Mouse (Mus musculus): ENCODE results near the gene Mfsd13b. TPM values are rescaled to one million over a fixed set of nuclear protein-coding genes. Genes with fewer than 3 reads are reported as not detected.

Gene Mfsd13b
- polyA plus RNA-seq, 1 experiment from 2014 or later = 0.11 TPM

DNA sequence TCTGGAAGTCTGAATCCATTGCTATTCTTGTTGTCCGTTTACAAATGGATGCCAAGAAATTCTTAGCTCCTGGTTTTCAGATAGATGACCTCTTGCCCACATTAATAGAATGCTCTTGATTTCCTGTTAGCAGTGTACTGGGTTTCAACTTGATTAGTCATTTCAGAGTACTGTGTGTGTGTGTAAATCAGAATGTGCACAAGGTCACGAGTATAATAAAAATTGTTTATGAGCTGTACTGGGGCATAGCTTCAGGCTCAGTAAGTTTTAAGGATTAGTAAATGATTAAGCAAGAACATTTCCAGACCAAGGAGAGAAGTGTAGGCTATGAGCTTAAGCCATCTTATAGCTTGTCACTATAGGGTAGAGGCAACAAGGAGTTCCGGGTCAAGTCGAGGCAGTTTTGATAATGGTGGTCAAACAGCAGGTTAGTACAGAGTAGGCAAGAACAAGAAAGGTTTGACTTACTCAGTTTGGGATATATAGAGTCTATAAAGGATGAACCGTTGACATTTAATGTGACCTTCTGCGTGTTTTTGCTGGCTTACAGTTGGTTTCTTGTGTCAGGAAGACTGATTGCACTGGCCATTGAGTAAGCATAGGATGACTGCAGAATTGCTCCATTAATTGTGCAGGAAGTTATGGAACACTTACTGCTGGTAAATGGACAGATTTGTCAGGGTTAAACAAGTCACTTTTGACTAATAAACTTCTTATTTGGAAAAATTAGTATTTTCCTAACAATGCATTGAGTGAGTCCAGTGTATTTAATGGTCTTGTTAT lies 63.6 kb downstream of the Mfsd13b start:
- Histone ChIP-seq H3K27me3 (replicated peaks; ENCODE audit: insufficient read depth, low read length) (no peaks in the 10 kb centered on the region), H3K9me3 (ENCODE audit: low read length) (no peaks in the 10 kb centered on the region), H3K36me3 (ENCODE audit: insufficient read depth, low read length) (no peaks in the 10 kb centered on the region), H3K4me1 (ENCODE audit: insufficient read depth, low read depth, low read length) (peaks cover 11% of the 10 kb centered on the region; the same call in 1 of the 2 replicates), H3K9ac (replicated peaks; ENCODE audit: low read depth) (no peak overlapping the region), H3K4me3 (ENCODE audit: low read depth, low read length) (no peak overlapping the region), H3K27ac (ENCODE audit: low read length) (no peak overlapping the region), H3K4me2 (replicated peaks; ENCODE audit: low read depth, low read length) (no peak overlapping the region)
- 69% methylated on average over 6 of the region's 6 CpGs for WGBS
- no peak; the same call in 1 of the 2 replicates for ATAC-seq
- peak; percentile 29 for DNase-seq (ENCODE audit: low spot score)
- TF ChIP-seq CTCF (IDR thresholded peaks at IDR 0.05) = no peak
- no peak for TF ChIP-seq EP300 (IDR thresholded peaks at IDR 0.05)

DNA sequence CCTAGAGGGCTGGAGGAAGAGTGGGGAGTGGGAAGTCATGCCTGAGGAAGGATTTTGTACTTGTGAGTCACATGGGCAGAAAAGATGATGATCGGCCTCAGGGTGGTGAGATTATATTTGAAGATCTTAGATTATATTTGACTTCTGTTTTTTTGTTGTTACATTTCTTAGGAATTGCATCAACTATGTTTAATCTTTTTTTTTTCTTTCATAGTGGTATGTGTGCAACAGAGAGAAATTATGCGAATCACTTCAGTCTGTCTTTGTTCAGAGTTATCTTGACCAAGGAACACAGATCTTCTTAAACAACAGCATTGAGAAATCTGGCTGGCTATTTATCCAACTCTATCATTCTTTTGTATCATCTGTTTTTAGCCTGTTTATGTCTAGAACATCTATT lies 65.3 kb downstream of the Mfsd13b start:
- Histone ChIP-seq H3K27ac (ENCODE audit: low read length) (no peak overlapping the region), H3K4me1 (ENCODE audit: insufficient read depth, low read depth, low read length) (peaks cover 7% of the 10 kb centered on the region), H3K27me3 (replicated peaks; ENCODE audit: insufficient read depth, low read length) (no peaks in the 10 kb centered on the region), H3K9me3 (ENCODE audit: low read length) (no peaks in the 10 kb centered on the region), H3K4me2 (replicated peaks; ENCODE audit: low read depth, low read length) (no peak overlapping the region), H3K9ac (replicated peaks; ENCODE audit: low read depth) (no peak overlapping the region), H3K36me3 (ENCODE audit: insufficient read depth, low read length) (no peaks in the 10 kb centered on the region), H3K4me3 (ENCODE audit: low read depth, low read length) (no peak overlapping the region)
- TF ChIP-seq EP300 (IDR thresholded peaks at IDR 0.05) = no peak
- TF ChIP-seq CTCF (IDR thresholded peaks at IDR 0.05) = no peak
- no peak for DNase-seq (ENCODE audit: low spot score)
- ATAC-seq = no peak
- WGBS = 79% methylated on average over 2 of the region's 2 CpGs

- no peaks in the 10 kb centered on the region for H3K27me3 ChIP-seq (replicated peaks; ENCODE audit: insufficient read depth, low read length)
- ATAC-seq (peak; percentile 88), DNase-seq (ENCODE audit: low spot score) (peak; percentile 79)
- H3K4me2 ChIP-seq (replicated peaks; ENCODE audit: low read depth, low read length) = no peak overlapping the region
- peaks cover 3% of the 10 kb centered on the region; the same call in 1 of the 2 replicates for H3K36me3 ChIP-seq (ENCODE audit: insufficient read depth, low read length)
- H3K9me3 ChIP-seq (ENCODE audit: low read length) = no peaks in the 10 kb centered on the region
- H3K4me3 ChIP-seq (ENCODE audit: low read depth, low read length) = no peak overlapping the region
- 57% methylated on average over 4 of the region's 4 CpGs for WGBS
- TF ChIP-seq EP300 (IDR thresholded peaks at IDR 0.05) = no peak
- no peak overlapping the region for H3K9ac ChIP-seq (replicated peaks; ENCODE audit: low read depth)
- no peaks in the 10 kb centered on the region; the same call in 1 of the 2 replicates for H3K4me1 ChIP-seq (ENCODE audit: insufficient read depth, low read depth, low read length)
- no peak overlapping the region for H3K27ac ChIP-seq (ENCODE audit: low read length)
Observed at GRCm38 (mm10) chr7:121053071-121053470, 70.8 kb downstream of the Mfsd13b start.

- 42% methylated on average over 6 of the region's 6 CpGs for WGBS
- Histone ChIP-seq H3K9ac (replicated peaks; ENCODE audit: low read depth) (no peak overlapping the region), H3K9me3 (ENCODE audit: low read length) (no peaks in the 10 kb centered on the region), H3K36me3 (ENCODE audit: insufficient read depth, low read length) (peaks cover 3% of the 10 kb centered on the region; the same call in 1 of the 2 replicates), H3K27me3 (replicated peaks; ENCODE audit: insufficient read depth, low read length) (no peaks in the 10 kb centered on the region), H3K4me2 (replicated peaks; ENCODE audit: low read depth, low read length) (no peak overlapping the region), H3K4me1 (ENCODE audit: insufficient read depth, low read depth, low read length) (no peaks in the 10 kb centered on the region), H3K27ac (ENCODE audit: low read length) (no peak overlapping the region), H3K4me3 (ENCODE audit: low read depth, low read length) (no peak overlapping the region)
- no peak for DNase-seq (ENCODE audit: low spot score)
- TF ChIP-seq EP300 (IDR thresholded peaks at IDR 0.05) = no peak
- no peak for TF ChIP-seq CTCF (IDR thresholded peaks at IDR 0.05)
- no peak; the same call in none of the 2 replicates for ATAC-seq
Observed at GRCm38 (mm10) chr7:121059477-121060218, 77.3 kb downstream of the Mfsd13b start.

DNA sequence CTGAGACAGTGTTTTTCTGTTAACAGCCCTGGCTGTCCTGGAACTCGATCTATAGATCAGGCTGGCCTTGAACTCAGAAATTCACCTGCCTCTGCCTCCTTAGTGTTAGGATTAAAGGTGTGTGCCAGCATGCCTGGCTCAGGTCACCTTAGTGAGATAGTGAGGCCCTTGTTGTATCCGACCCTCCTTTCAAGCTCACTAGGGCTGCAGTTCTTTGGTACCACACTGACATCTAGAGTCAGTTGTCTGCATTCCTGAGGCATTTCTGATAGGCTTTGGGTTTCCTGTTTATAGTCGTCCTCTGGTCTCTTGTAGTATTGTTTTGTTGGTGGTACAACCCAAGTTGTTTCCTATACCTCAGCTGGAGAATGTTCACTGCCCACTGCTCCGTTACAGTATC lies 82.0 kb downstream of the Mfsd13b start:
- Histone ChIP-seq H3K9ac (replicated peaks; ENCODE audit: low read depth) (no peak overlapping the region), H3K4me1 (ENCODE audit: insufficient read depth, low read depth, low read length) (no peaks in the 10 kb centered on the region), H3K36me3 (ENCODE audit: insufficient read depth, low read length) (no peaks in the 10 kb centered on the region), H3K4me2 (replicated peaks; ENCODE audit: low read depth, low read length) (no peak overlapping the region), H3K27me3 (replicated peaks; ENCODE audit: insufficient read depth, low read length) (no peaks in the 10 kb centered on the region), H3K27ac (ENCODE audit: low read length) (no peak overlapping the region), H3K4me3 (ENCODE audit: low read depth, low read length) (no peak overlapping the region), H3K9me3 (ENCODE audit: low read length) (no peaks in the 10 kb centered on the region)
- ATAC-seq (peak; percentile 79), DNase-seq (ENCODE audit: low spot score) (peak; percentile 61)
- WGBS = 47% methylated on average over 4 of the region's 4 CpGs
- TF ChIP-seq CTCF (IDR thresholded peaks at IDR 0.05) = peak; percentile 81
- no peak for TF ChIP-seq EP300 (IDR thresholded peaks at IDR 0.05)

Other genes with a start within 250 kb of the Mfsd13b start
- gene Vwa3a, start 243.2 kb upstream of the Mfsd13b start, polyA plus RNA-seq (2015; fragmentation: Nextera tagmentation; extraction: Ambion mirVana) = 2.4 and 3.3 TPM in 2 replicates
- gene Gm5737, start 170.1 kb upstream of the Mfsd13b start, polyA plus RNA-seq (2015; fragmentation: Nextera tagmentation; extraction: Ambion mirVana) = not detected in 2 replicates
- 16.0 and 16.8 TPM in 2 replicates for gene Eef2k, start 139.7 kb upstream of the Mfsd13b start, polyA plus RNA-seq (2015; fragmentation: Nextera tagmentation; extraction: Ambion mirVana)
- gene Polr3e, start 64.8 kb upstream of the Mfsd13b start, polyA plus RNA-seq (2015; fragmentation: Nextera tagmentation; extraction: Ambion mirVana) = 14.4 and 14.6 TPM in 2 replicates
- 8.4 and 8.9 TPM in 2 replicates for gene Cdr2, start 197 bp upstream of the Mfsd13b start, polyA plus RNA-seq (2015; fragmentation: Nextera tagmentation; extraction: Ambion mirVana)
- 69.7 and 73.9 TPM in 2 replicates for gene Mettl9, start 51.9 kb downstream of the Mfsd13b start, polyA plus RNA-seq (2015; fragmentation: Nextera tagmentation; extraction: Ambion mirVana)
- gene Igsf6, start 92.1 kb downstream of the Mfsd13b start, polyA plus RNA-seq (2015; fragmentation: Nextera tagmentation; extraction: Ambion mirVana) = 5.5 TPM in 2 replicates
- gene Otoa, start 99.1 kb downstream of the Mfsd13b start, polyA plus RNA-seq (2015; fragmentation: Nextera tagmentation; extraction: Ambion mirVana) = 0.04 TPM in 2 replicates